Mouse (Mus musculus): Measurements from ENCODE around the gene Ssh3.

DNA sequence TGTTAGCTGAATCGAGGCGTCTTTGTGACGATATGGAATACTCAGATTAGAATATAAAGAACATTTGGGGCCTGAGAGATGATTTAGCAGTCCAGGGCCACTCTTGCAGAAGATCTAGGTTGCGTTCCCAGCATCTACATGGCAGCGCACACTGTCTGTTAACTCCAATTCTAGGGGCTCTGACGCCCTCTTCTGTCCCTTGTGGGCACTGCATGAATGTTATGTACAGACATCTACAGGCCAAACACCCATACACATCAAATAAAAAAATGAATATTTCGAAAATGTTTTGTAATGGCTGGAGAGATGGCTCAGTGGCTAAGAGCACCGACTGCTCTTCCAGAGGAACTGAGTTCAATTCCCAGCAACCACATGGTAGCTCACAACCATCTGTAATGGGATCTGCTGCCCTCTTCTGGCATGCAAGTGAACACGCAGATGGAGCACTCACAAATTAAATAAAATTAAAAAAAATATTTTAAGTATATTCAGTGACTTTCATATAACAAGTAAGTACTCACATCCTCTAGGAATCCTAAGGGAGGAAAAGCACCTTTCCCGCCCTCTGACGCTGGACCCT is 13.3 kb downstream of the Ssh3 start:
- TF ChIP-seq CTCF (IDR thresholded peaks at IDR 0.05; ENCODE audit: insufficient read depth, low read length) (peak; percentile 15; the same call in 1 of the 2 replicates), POLR2A (IDR thresholded peaks at IDR 0.05; ENCODE audit: borderline replicate concordance, extremely low read depth, low read depth, low read length) (no peak)
